Mouse (Mus musculus) heart, adult 2 months (tissue): Measurements from ENCODE around the gene Klrc3.

Experiments used
- CTCF ChIP-seq: fragments of 200-600 bp; IDR thresholded peaks from 2 replicates; pipeline ENCODE4 v1.8.1; 2022; ENCODE audit warnings: antibody characterized with exemption, mild to moderate bottlenecking, moderate library complexity
- POLR2A ChIP-seq: fragments of 200-500 bp; IDR thresholded peaks from 2 replicates; pipeline ENCODE4 v1.6.1; 2011; ENCODE audit warnings: mild to moderate bottlenecking, low read depth, low read length, control low read depth; ENCODE audit not compliant: insufficient read depth

- TF ChIP-seq POLR2A (no peak), CTCF (no peak)
These were observed 37.2 kb upstream of the Klrc3 start for GRCm38 (mm10) chr6:129680379-129680778.
